8 mouse cellular contexts compared by ENCODE assay signal in the genomic region with DNA sequence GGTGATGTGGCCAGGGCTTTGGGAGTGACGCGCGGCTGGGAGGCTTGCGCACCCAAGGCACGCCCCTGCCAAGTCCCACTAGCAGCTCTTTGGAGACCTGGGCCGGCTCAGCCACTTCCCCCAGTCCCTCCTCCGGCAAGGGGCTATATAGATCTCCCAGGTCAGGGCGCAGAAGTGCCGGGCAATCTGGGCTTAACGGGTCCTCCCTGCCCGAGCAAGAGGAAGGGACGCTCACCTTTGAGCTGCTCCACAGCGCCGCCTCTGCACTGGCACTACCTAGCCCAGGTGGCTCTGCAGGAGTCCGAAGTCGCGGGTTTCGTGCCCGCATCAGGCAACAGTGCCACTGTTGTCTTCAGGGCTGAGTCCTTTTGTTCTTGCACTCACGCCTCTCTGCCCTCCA. TPM values are rescaled to one million over a fixed set of nuclear protein-coding genes. Genes with fewer than 3 reads are reported as not detected.
DNase-seq lines count a peak whose midpoint lies in the region; ATAC-seq and TF ChIP-seq lines count a peak whose summit lies in the region.

A gene (plus strand): TSS at position 177 of the 400 bp plus-strand sequence.

- no peaks in the 10 kb centered on the region for H3K9me3 ChIP-seq in heart, embryonic 11.5 days (replicated peaks; ENCODE audit: control insufficient read depth, low read length)
- no peaks in the 10 kb centered on the region for H3K9me3 ChIP-seq in ES-E14 (ENCODE audit: control insufficient read depth, insufficient read depth, low read depth, low read length)
- H3K9me3 ChIP-seq in embryonic facial prominence, embryonic 11.5 days (replicated peaks; ENCODE audit: control insufficient read depth, low read length): no peaks in the 10 kb centered on the region
- no peaks in the 10 kb centered on the region for H3K9me3 ChIP-seq in intestine, embryonic 16.5 days (ENCODE audit: control insufficient read depth, low read length)
- H3K9me3 ChIP-seq in neural tube, embryonic 13.5 days: no peaks in the 10 kb centered on the region

- DNase-seq in heart, adult 8-10 months (ENCODE audit: low spot score): no peak
- no peak for DNase-seq in ES-E14 (ENCODE audit: low read depth, low spot score)
- DNase-seq in embryonic facial prominence, embryonic 11.5 days (ENCODE audit: low spot score): peak; percentile 4
- no peak for DNase-seq in urinary bladder, adult 2 months (ENCODE audit: low spot score)

- 3% methylated on average over 20 of the region's 20 CpGs for WGBS in heart, embryonic 11.5 days (ENCODE audit: insufficient replicate concordance)
- 6% methylated on average over 20 of the region's 20 CpGs for WGBS in embryonic facial prominence, embryonic 11.5 days
- WGBS in intestine, embryonic 16.5 days: 2% methylated on average over 20 of the region's 20 CpGs
- WGBS in neural tube, embryonic 13.5 days: 2% methylated on average over 20 of the region's 20 CpGs

- peak within 1 kb of the TSS; percentile 40 for H3K4me3 ChIP-seq in heart, embryonic 11.5 days (ENCODE audit: low read depth, low read length)
- peak within 1 kb of the TSS; percentile 26 to 70 for H3K4me3 ChIP-seq in ES-E14 (ENCODE audit: insufficient read depth in 1 of 2, low read depth in 1 of 2, low read length in 2 of 2, poor library complexity in 1 of 2, severe bottlenecking in 1 of 2)
- peak within 1 kb of the TSS; percentile 15; the same call in 1 of the 2 replicates for H3K4me3 ChIP-seq in embryonic facial prominence, embryonic 11.5 days (ENCODE audit: low read depth, low read length)
- peak within 1 kb of the TSS; percentile 34 for H3K4me3 ChIP-seq in intestine, embryonic 16.5 days (ENCODE audit: low read length)
- peak within 1 kb of the TSS; percentile 18; the same call in 1 of the 2 replicates for H3K4me3 ChIP-seq in neural tube, embryonic 13.5 days

- ATAC-seq in heart, embryonic 11.5 days (replicated peaks; ENCODE audit: insufficient number of reproducible peaks, low FRiP score, low TSS enrichment): no peak
- ATAC-seq in embryonic facial prominence, embryonic 11.5 days (replicated peaks; ENCODE audit: insufficient number of reproducible peaks, low FRiP score, low TSS enrichment, low read depth): no peak
- ATAC-seq in intestine, embryonic 16.5 days: no peak
- no peak for ATAC-seq in neural tube, embryonic 13.5 days (ENCODE audit: low read depth)
- ATAC-seq in monocyte, adult 5-6 weeks (replicated peaks; ENCODE audit: insufficient number of reproducible peaks, low FRiP score, low TSS enrichment, poor library complexity, severe bottlenecking): no peak

- H3K27ac ChIP-seq in heart, embryonic 11.5 days (ENCODE audit: low read depth, low read length): no peak within 1 kb of the TSS
- H3K27ac ChIP-seq in ES-E14 (ENCODE audit: insufficient read depth, low read depth, low read length, poor library complexity, severe bottlenecking): no peak within 1 kb of the TSS
- H3K27ac ChIP-seq in embryonic facial prominence, embryonic 11.5 days (replicated peaks; ENCODE audit: low read depth, low read length): no peak within 1 kb of the TSS
- no peak within 1 kb of the TSS for H3K27ac ChIP-seq in intestine, embryonic 16.5 days (ENCODE audit: low read length)
- H3K27ac ChIP-seq in neural tube, embryonic 13.5 days (replicated peaks): no peak within 1 kb of the TSS

- peak within 1 kb of the TSS; percentile 73 for H3K4me2 ChIP-seq in heart, embryonic 11.5 days
- peak within 1 kb of the TSS; percentile 48 for H3K4me2 ChIP-seq in embryonic facial prominence, embryonic 11.5 days (ENCODE audit: low read depth, low read length)
- H3K4me2 ChIP-seq in intestine, embryonic 16.5 days (ENCODE audit: low read depth, low read length): peak within 1 kb of the TSS; percentile 53
- peak within 1 kb of the TSS; percentile 45 for H3K4me2 ChIP-seq in neural tube, embryonic 13.5 days

- no peak within 1 kb of the TSS for H3K9ac ChIP-seq in heart, embryonic 11.5 days (ENCODE audit: low read depth, low read length)
- no peak within 1 kb of the TSS for H3K9ac ChIP-seq in ES-E14 (ENCODE audit: insufficient read depth, low read depth, low read length, poor library complexity, severe bottlenecking)
- H3K9ac ChIP-seq in embryonic facial prominence, embryonic 11.5 days (replicated peaks; ENCODE audit: low read length): peak within 1 kb of the TSS; percentile 25; the same call in 1 of the 2 replicates
- peak within 1 kb of the TSS; percentile 20; the same call in 1 of the 2 replicates for H3K9ac ChIP-seq in intestine, embryonic 16.5 days (ENCODE audit: low read depth, low read length)
- no peak within 1 kb of the TSS; the same call in 1 of the 2 replicates for H3K9ac ChIP-seq in neural tube, embryonic 13.5 days

- no peaks in the 10 kb centered on the region for H3K4me1 ChIP-seq in heart, embryonic 11.5 days (ENCODE audit: control insufficient read depth, insufficient read depth, low read length)
- H3K4me1 ChIP-seq in ES-E14 (ENCODE audit: control insufficient read depth in 2 of 2, insufficient read depth in 2 of 2, low read length in 2 of 2, poor library complexity in 1 of 2): peaks cover 0 to 8% of the 10 kb centered on the region in 2 experiments; a peak in 1 of 4 replicates
- no peaks in the 10 kb centered on the region; the same call in 1 of the 2 replicates for H3K4me1 ChIP-seq in embryonic facial prominence, embryonic 11.5 days (ENCODE audit: control insufficient read depth, insufficient read depth, low read length)
- peaks cover 4% of the 10 kb centered on the region; the same call in 1 of the 2 replicates for H3K4me1 ChIP-seq in intestine, embryonic 16.5 days (ENCODE audit: control insufficient read depth, insufficient read depth, low read length)
- H3K4me1 ChIP-seq in neural tube, embryonic 13.5 days (replicated peaks): peaks cover 8% of the 10 kb centered on the region

- in situ Hi-C loops in ES-E14 (cut with MboI; ENCODE audit: low sequenced_read_pairs in 2 of 2, unreplicated experiment in 2 of 2): no loop called here

- peaks cover 23% of the 10 kb centered on the region for H3K27me3 ChIP-seq in heart, embryonic 11.5 days (ENCODE audit: control insufficient read depth, insufficient read depth, low read length)
- peaks cover 13% of the 10 kb centered on the region for H3K27me3 ChIP-seq in embryonic facial prominence, embryonic 11.5 days (ENCODE audit: control insufficient read depth, insufficient read depth, low read length)
- H3K27me3 ChIP-seq in intestine, embryonic 16.5 days (replicated peaks; ENCODE audit: control insufficient read depth, insufficient read depth, low read length): peaks cover 6% of the 10 kb centered on the region; the same call in 1 of the 2 replicates
- peaks cover 27% of the 10 kb centered on the region for H3K27me3 ChIP-seq in neural tube, embryonic 13.5 days

- no peaks in the 10 kb centered on the region for H3K36me3 ChIP-seq in heart, embryonic 11.5 days (ENCODE audit: control insufficient read depth, insufficient read depth, low read length)
- H3K36me3 ChIP-seq in ES-E14 (ENCODE audit: control insufficient read depth, insufficient read depth, low read length, poor library complexity, severe bottlenecking): no peaks in the 10 kb centered on the region
- H3K36me3 ChIP-seq in embryonic facial prominence, embryonic 11.5 days (replicated peaks; ENCODE audit: control insufficient read depth, insufficient read depth, low read depth, low read length): no peaks in the 10 kb centered on the region
- H3K36me3 ChIP-seq in intestine, embryonic 16.5 days (ENCODE audit: control insufficient read depth, insufficient read depth, low read length): no peaks in the 10 kb centered on the region
- no peaks in the 10 kb centered on the region for H3K36me3 ChIP-seq in neural tube, embryonic 13.5 days

TF ChIP-seq in ES-E14, 5 proteins besides CTCF, POLR2A, EP300 and RAD21:
- no peak for TF ChIP-seq ZNF384 (IDR thresholded peaks at IDR 0.05; ENCODE audit: low read depth, low read length)
- TF ChIP-seq HCFC1 (IDR thresholded peaks at IDR 0.05; ENCODE audit: borderline replicate concordance, insufficient read depth, low read length): no peak
- TF ChIP-seq MAFK (IDR thresholded peaks at IDR 0.05; ENCODE audit: insufficient read depth, low read depth, low read length): no peak
- TF ChIP-seq CHD2 (IDR thresholded peaks at IDR 0.05; ENCODE audit: low read depth, low read length): no peak
- no peak for TF ChIP-seq ZC3H11A (IDR thresholded peaks at IDR 0.05; ENCODE audit: borderline replicate concordance, low read depth, low read length)

RNA-seq across cellular contexts. Expression of the gene that starts here (rescaled TPM):
- polyA plus RNA-seq in heart, embryonic 11.5 days (2014; fragmentation: Nextera tagmentation; extraction: Ambion mirVana): not detected in 2 replicates
- 1 to 10 TPM; 1.7 to 2.8 (median 2.2) TPM for total RNA-seq in heart, adult 8-10 months (2022)
- total RNA-seq in ES-E14 (2012; rRNA removed): 0.13 and 0.16 TPM in 2 replicates
- not detected in 2 replicates for polyA plus RNA-seq in embryonic facial prominence, embryonic 11.5 days (2014; fragmentation: Nextera tagmentation; extraction: Ambion mirVana)
- polyA plus RNA-seq in intestine, embryonic 16.5 days (2015; fragmentation: Nextera tagmentation; extraction: Ambion mirVana): not detected in 2 replicates
- polyA plus RNA-seq in neural tube, embryonic 13.5 days (2015; fragmentation: Nextera tagmentation; extraction: Ambion mirVana): 0.11 and 0.23 TPM in 2 replicates
- total RNA-seq in monocyte, adult 5-6 weeks (2017): 1.7 TPM in 1 of 3 replicates, not detected in the others
- polyA plus RNA-seq in urinary bladder, adult 2 months (2012; rRNA removed): 0.14 and 0.15 TPM in 2 replicates

Comparison
In these comparisons a context has a peak if more than half of its experiments do, and no peak if none do; other contexts are left out.
1. Peak in DNase-seq, H3K4me3 ChIP-seq, H3K9ac ChIP-seq and H3K4me2 ChIP-seq in embryonic facial prominence, embryonic 11.5 days; RNA of the gene not detected or under 1 TPM.